Mouse (Mus musculus): ENCODE results near the gene Nup214.

Nup214 gene

DNA sequence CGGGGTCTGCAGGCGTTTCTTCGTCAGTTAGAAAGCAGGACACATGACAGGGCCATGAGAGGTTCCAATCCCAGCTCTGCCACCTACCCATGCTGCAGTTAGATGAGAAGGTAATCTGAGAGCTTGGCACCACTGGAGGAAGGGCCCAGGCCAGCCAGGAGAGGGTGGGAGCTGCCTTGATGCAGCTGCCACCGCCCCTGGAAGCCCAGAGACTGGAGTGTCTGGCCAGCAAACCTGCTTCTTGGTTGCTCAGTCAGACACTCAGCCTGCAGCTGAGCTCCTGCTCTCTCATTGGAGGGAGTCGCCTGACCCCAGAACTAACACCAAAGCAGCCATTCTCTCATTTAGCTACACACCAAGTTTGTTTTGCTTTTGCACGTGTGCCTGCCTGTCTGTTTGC, 71.1 kb downstream of the Nup214 start:
- no peak for DNase-seq (ENCODE audit: low spot score in 2 of 2)

DNA sequence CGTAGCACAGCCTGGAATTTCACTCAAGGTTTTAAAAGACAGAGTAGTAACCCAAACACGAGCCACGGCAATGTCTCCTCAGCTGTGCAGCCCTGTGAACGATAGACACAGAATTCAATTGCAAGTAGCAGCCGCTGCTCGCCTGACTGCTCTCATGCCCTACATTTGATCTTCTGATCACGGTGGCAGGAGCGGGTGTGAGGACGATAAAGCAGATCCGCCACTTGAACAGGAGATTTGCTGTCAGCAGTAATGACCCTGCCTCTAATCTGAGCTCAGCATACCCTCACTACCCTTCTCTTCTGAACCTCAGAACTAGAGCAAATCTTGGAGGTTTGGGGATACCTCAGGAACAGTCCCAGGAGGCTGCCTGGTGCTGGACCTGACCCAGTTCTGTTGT, 71.8 kb downstream of the Nup214 start:
- no peak for DNase-seq (ENCODE audit: low spot score in 2 of 2)

DNA sequence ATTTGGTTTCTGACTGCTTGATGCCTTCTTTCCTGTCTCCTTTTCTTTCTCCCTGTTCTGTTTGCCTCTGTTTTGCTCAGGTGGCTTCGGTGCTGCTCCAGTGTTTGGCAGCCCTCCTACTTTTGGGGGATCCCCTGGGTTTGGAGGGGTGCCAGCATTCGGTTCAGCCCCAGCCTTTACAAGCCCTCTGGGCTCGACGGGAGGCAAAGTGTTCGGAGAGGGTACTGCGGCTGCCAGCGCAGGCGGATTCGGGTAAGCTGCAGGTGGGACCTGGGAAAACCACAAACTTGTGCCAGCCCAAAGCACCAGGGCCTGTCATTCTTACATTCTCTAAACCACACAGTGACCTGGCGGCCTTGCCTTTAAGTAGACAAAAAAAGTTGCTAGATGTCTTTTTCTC, 73.1 kb downstream of the Nup214 start:
- peak in 1 of 2 experiments; percentile 29 for DNase-seq (ENCODE audit: low spot score in 2 of 2)

DNA sequence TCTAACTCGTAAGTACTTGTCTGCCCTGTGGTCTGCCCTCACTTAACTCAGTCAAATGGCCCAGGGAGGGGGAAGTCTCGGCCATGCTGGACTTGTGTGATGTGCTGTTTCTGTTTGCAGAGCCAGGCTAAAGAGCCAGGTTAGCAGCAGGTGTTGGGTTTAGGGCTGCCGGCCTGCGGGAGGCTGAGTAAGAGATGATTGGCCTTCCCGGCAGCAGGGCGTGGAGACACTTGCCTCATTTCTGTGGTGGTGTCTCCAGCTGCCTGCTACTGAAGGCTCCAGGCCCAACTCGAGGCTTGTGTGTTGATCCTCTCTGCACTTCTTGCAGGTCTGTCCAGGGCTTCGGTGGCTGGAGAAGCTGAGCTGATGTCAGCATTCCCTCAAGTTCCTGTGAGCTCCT, 77.6 kb downstream of the Nup214 start:
- no peak for DNase-seq (ENCODE audit: low spot score in 2 of 2)

DNA sequence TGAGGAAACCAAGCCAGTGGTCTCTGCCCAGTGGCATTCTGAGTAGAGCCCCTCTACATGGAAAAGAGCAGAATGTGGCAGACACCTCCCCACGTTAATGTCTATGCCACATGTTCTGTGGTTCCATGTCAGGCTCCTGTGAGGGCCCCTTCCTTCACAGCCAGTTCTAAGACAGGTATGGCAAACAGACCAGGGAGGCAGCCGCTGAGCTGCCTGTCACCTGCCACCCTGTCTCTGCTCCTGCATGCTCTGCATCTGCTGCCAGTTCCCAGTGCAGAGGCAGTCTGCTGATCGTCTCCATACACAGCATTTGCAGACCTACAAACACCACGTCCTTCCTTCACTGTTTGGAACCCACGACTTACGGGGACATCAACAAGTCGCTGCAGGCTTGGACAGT, 78.2 kb downstream of the Nup214 start:
- DNase-seq (ENCODE audit: low spot score in 2 of 2), result no peak

DNA sequence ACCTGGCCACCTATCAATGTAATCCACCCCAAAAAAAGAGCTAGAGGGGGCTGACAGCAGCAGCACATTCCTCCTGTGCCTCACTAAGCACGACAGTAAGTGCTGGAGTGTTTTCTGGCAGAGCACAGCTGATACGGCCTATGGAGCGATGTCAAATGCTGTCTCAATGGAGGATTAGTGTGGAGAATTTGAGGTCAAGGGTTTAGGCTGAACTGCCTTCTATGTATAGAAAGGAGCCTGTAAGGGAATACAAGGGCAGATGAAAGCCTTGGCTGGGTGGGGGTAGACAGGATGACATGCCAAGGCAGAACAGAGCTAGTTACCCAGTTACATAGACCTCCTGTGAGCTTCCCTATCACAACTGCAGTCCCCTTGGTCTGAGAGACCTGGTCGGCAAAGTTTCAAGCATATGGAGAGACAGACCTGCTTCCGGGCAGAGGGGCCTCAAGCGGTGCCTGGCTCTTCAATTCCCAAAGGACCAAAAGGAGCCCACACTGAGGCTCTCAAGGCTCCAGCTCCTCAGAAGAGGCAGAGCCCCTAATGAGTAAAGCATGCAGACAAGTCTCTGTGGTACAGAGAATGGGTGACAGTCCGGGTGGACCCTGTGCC, 81.2 kb downstream of the Nup214 start:
- DNase-seq (ENCODE audit: low spot score in 2 of 2), result no peak

DNA sequence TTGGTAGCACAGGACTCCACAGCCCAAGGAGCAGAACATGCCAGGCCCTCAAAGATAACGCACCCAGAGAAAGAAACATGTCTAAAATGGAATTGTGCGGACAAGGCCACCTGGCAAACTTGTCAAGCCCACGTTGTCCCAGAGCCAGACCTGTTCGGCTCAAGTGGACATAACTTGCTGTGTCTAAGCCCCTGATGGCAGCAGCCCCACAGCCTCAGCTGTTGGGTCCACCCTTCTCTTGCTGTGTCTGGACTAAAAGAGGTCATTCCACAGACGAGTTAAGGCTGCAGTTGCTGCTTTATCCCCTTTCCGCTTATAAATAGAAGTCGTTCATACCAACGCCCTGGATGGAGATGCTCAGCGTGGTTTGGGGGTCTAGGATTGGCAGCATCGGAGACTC, 82.3 kb downstream of the Nup214 start:
- DNase-seq (ENCODE audit: low spot score in 2 of 2), result no peak

DNA sequence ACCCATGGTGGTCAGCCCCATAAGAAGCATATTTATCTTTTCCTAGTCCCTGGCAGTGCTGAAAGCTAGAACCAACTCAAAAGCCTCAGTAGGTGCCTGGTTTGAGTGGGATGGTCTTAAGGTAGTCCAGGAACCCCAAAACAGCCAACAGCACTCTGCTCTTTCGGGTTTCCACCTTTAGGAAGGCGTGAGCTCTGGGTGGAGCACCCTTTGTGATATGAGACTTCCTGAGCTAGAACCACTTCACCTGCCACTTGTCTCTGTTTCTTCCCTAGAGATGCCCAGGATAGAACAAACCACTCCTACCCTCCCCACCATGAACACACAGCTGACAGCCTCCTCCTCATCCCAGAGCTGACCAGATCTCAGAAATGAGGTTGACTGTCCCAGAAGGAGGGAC, 83.1 kb downstream of the Nup214 start:
- peak; percentile 45 to 46 for DNase-seq (ENCODE audit: low spot score in 2 of 2)

DNA sequence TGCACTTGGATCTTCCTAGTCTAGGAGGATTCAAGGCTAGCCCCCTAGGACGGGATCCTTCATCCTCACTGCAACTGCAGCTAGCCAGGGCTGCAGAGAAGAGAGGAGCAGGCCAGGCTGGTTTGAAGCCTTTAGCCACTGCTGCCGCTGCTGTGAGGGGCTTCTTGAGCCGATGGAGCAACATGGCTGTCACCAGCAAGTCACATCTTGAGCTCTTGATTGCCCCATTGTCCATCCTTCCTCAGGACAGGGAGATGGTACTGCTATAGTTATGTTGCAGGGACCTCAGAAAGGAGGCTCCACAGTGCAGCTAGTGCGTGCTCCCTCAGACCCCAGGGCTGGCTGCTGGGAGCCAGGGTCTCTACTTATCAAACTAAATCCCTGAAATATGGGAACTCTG, 83.6 kb downstream of the Nup214 start:
- no peak for DNase-seq (ENCODE audit: low spot score in 2 of 2)

DNA sequence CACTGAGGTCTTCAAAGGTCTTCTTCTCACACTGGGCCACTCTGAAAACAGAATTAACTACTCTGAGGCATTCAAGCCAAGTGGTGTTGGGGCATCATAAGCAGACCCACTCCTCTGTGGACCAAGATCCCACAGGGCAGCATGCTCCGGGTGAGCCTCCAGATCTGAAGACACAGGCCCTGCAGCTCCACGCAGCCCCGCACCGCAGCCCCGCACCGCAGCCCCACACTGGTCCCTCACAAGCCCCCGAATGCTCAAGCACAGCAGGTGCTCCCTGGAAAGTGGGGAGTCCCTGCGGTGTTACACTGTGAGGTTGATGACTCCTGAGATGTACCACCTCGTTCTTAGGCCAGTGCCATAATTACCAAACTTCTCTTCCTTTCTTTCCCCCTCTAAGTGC, 84.0 kb downstream of the Nup214 start:
- no peak for DNase-seq (ENCODE audit: low spot score in 2 of 2)

DNA sequence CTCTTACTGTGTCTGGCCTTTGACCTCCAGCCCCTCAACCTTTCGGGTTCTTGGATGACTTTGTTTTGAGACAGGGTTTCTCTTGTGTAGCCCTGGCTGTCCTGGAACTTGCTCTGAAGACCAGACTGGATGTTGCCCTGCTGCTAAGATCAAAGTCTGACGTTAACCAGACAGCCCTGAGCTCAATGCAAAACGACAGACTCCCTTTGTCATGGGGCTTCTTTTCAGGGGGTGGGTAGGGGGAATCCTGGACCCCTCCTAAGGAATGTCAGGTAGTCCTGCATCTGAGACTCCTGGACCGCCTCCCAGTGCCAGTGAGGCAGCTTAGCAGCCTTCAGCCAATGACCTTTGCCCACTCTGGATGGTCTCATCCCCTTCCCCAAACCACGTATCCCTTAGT, 84.5 kb downstream of the Nup214 start:
- no peak for DNase-seq (ENCODE audit: low spot score in 2 of 2)

DNA sequence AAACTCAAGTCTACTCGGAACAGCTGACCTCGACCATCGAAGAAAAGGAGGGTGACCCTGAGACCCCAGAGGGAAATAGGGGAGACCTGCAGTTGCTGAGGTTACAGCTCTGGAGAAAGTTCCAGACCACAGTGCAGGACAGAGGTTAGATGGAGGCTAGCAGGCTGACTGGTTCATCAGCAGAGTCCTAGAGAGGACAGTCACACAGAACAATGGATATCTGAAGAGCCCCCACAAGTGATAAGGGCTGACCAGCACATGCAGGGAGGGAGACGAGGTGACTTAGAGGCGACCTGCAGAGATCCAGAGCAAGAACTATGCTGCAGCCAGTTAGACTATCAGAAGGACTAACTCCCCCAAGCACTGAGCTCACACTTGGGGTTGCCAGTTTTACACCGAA, 85.4 kb downstream of the Nup214 start:
- no peak for DNase-seq (ENCODE audit: low spot score in 2 of 2)

DNA sequence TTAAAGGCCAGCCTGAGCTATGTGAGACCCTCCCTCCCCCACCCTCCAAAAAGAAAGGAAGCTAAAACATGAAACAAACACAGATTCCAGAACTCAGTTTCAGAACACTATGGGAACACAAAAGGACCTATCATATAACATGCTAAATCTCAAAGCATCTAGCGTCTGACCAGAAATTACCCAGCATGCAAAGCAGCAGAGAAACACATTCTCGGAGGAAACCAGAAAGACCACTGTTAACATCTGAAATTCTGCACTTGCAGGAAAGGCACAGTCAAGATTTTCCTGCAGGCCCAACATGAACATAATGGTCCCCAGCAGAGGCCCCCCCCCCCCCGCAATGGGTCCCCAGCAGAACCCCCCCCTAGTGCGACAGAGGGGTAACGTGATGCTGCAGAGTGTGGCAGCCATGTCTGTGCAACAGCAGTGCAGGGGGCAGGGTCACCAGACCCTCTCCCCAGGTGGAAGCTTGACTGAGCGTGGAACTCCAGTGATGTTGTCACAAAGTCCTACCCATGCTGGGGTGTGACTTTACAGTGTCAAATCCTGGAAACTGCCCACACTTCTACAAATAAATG, 86.1 kb downstream of the Nup214 start:
- DNase-seq (ENCODE audit: low spot score in 2 of 2), result no peak

DNA sequence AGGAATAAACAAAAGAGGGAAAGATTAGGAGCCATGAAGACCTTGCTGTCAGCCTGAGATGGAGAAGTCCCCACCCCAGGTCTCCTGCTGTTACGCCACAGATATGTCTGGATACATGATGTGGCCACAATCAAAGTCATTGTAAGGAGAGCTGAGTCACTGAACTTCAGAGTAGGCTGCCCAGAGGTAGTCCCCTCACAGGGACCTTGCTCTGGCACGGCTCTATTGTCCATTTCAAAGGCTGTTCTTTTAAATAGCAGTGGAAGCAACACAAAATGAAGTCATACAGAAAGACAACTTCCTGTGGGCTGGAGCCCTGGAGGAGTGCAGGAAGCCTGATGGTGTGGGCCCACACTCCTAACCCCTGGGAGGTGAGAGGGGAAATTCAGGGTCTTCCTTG, 87.0 kb downstream of the Nup214 start:
- no peak for DNase-seq (ENCODE audit: low spot score in 2 of 2)

DNA sequence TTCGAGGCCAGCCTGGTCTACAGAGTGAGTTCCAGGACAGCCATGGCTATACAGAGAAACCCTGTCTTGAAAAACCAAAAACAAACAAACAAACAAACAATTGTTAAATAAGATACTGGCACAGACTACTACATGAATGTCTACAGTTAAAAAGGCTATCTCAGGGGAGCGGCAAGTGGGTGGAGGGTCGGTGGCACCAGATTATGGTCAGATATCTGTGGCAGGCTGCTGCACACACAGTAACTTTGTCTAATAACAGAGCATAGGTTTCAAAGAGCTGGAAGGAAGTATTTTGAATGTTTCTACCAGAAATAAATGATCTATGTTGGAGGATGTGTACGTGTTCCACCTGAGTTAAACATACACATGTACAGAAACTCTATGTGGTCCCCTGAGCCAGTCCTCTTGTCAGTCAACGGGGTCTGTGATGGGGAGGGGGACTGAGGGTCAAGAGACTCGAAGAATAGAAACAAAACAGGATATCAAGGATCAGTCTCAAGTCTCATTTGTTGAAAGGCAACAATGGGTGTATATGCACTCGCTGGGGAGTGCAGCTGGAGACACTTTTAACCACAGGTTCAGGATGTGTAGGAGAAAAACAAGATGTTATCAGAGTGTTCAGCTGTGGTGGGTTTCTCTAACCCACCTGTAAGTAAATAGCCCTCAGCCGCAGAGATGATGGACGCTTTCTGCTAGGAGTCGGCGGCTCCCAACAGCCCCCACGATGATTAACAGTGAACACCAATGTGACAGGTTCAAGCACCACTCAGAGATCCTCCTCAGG, 87.7 kb downstream of the Nup214 start:
- DNase-seq (ENCODE audit: low spot score in 2 of 2), result peak in 1 of 2 experiments; percentile 41

DNA sequence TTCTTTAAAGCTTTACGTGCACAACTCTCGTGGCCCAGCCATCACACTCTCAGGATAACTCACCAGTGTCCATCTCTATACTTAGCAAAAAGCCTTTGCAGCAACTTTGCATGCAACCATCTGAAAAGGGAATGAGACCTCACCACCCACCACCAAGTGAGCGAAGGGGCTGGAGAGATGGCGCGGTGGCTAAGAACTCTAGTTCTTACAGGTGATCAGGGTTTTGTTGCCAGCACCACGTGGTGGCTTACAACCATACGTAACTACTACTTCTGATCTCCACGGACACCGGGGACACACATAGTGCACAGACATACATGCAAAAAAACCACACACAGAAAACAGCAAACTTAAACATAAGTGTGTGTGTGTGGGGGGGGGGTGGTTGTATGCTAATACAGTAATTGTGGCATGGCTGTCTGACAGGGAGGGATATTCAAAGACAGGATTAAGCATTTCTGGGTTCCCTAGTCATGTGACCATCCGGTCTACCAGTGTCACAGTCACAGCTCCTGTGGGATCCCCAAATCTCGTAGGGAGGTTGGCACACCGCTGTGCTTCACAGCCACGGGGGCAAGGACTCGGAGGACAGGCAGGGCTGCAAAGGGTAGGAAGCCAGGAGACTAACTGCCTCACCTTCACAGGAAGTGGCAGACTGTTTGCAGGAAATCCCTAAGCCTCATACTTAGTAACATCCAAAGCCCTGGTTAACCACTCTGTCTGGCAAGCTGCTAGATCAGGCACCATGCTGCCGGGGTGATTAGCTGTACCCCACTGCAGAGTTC, 88.6 kb downstream of the Nup214 start:
- DNase-seq (ENCODE audit: low spot score in 2 of 2), result peak; percentile 56

DNA sequence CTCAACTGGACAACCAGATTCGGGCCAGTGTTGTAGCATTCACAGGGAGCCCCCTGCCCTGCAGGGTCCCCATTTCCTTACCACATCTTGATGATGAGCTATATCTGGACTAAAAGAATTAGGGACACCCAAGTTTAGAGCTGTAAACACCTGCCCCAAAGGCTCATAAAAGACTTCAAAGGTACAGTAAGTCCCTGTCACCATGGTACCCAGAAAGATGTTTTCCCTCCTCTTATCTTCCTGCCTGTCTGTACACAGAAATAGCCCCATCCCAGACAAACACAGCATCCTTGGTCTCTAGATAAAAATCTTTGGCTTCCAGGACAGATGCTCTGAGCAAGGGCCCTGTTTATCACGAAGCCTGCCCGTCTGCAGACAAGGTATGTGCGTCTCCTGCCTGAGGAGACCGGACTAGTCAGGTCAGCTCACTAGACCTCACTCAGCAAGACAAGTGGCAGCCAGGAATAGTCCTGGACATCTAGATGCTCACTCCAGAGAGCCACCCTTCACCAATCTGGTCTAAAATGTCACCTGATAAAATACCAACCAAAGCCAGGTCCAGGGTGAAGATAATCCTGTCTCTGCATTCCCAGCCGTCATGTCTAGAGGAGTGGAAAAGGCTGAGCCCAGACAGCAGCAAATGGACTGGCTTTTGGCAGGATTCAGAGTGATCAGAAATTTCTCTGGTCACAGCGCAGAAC, 89.4 kb downstream of the Nup214 start:
- no peak for DNase-seq (ENCODE audit: low spot score in 2 of 2)

DNA sequence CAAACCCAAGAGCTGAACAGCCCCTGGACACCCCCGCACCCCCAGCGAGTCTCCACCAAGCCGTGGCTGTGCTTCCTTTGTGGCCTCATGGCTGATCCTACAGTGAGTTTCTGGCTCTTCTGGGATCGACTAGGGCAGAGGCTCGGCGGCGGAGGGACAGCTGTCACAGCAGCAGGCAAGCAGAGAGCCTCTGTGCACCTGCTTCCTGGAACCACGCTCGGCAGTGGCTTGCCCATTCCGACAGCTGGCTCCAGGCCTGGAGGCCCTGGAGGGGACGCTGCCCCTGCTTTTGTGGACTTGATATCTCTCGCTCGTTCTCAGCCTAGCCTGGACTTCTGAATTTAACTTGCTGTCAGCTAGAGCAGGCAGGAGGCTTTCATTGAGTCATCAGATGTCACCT, 90.7 kb downstream of the Nup214 start:
- peak in 1 of 2 experiments; percentile 32 for DNase-seq (ENCODE audit: low spot score in 2 of 2)

DNA sequence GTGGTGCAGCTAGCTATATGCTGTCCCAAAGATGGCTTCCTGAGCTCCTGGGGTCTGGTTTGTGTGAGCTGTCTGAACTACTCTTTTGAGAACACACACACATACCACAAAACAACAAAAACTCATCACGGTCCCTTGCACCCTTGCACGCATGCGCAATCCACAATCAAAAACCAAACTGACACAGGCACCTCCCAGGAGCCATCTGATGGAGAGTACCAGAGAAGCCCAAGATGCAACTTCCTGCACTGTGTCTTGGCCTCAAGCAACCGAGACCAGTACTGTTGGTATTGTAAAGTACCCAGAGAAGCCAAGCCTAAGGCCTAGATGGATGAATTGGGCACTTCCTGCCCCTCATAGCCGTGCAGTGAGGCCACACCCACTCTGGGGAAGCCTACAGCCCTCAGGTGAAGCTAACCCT, 91.1 kb downstream of the Nup214 start:
- peak; percentile 59 to 64 for DNase-seq (ENCODE audit: low spot score in 2 of 2)

DNA sequence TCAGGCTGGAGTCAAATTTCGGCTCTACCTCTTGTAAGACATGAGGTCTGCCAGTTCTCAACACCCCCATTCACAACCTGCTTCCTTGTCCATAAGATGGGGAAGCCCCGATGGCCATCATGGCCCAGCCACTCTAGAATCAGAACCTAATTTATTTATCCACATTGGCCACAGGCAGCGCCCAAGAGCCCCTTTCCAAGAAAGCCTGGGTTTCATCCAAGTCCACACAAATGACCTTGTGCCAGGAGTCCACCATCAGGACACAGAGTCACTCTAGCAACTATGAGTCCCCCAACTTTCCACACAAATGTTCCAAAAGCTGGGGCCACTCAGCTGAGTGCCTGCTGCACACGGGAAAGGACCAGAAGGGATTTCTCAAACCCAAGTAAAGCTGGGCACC, 91.8 kb downstream of the Nup214 start:
- DNase-seq (ENCODE audit: low spot score in 2 of 2), result no peak

DNA sequence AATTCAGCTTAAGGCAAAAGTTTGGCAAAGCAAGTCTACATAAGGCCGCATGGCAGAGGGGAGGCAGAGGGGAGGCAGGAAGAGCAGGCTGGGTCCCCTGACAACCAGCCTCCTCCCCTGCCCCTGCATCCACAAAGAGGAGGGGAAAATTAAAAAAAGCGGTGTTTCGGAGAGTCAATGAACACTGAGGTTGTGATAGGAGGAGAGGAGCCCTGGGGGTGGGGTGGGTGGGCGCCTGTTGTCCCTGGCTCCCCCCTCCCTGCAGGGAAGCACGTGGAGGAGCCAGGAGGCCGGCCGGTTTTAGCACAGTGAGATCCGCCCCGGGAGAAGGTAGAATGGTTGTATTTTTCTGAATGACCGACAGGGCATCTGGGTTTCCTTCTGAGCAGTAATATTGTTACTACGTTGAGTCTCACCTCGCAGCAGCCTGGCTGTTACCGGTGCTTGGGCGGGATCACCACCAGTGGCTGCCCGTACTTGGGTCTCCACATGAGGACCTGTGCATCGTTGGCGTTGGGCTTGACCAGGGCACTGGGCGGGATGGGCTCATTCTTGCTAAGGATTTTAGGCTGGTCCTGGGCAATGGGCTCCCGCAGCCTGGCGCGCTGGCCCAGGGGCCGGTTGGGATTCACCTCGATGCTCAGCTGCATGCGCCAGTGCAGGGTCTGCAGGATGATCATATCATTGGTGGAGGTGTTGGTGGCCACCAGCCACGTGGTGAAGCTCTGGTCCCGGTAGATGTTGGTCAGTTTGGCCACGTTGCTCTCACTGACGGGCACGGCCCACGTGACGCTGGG, 94.8 kb downstream of the Nup214 start:
- DNase-seq (ENCODE audit: low spot score in 2 of 2), result no peak

All from spleen, postnatal 36 days (tissue).